Mouse (Mus musculus): ENCODE data around the gene Rbm34. TPM values are rescaled to one million over a fixed set of nuclear protein-coding genes. Genes with fewer than 3 reads are reported as not detected.

Gene Rbm34
- 28.7 and 33.0 TPM in 2 replicates for polyA plus RNA-seq (2014; fragmentation: Nextera tagmentation; extraction: Ambion mirVana)

DNA sequence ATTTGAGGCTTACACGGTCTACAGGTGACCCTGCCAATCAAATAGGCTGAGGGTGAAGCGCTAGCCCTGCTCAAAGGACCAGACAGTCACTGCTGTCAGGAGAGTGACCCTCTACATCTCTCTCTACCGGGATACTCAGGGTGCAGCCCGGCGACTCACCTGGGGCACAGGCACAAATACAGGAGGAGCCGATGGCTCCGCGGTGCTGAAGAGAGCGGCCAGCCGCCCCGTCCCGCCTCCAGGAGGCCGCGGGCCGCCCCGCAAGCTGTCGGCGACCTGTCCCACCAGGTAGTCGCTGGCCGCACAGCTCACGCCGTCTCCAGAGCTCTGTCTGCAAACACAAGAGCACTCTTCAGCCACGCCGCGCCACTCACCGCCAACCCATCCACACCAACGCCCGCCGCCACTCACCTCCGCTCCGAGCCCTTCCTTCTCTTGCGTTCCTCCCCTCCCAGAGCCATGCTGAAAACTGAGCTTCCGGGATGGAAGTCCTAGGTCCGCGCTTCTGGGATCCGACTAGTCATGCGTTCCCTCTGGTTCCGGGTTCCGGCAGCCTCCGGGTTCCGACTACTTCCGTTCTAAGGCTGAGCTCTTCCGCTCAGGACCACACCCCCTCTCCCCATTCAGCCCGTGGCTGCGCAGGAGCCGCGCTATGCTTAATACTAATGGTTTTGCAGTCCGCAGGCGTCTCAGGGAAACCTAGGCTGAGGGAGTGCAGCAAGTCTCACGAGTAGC is at the start of gene Rbm34:
Gene Rbm34, minus strand, starts transcription at position 493 of the 735 bp plus-strand sequence.
- Histone ChIP-seq H3K27me3 (ENCODE audit: control insufficient read depth, insufficient read depth, low read length) (no peaks in the 10 kb centered on the region), H3K4me3 (ENCODE audit: low read length) (peak within 1 kb of the TSS; percentile 88), H3K4me1 (ENCODE audit: control insufficient read depth, insufficient read depth, low read length) (peaks cover 6% of the 10 kb centered on the region; the same call in 1 of the 2 replicates), H3K9ac (ENCODE audit: low read depth, low read length) (peak within 1 kb of the TSS; percentile 84), H3K27ac (ENCODE audit: low read depth, low read length) (peak within 1 kb of the TSS; percentile 66; the same call in 1 of the 2 replicates), H3K9me3 (ENCODE audit: control insufficient read depth, low read length) (no peaks in the 10 kb centered on the region), H3K36me3 (ENCODE audit: control insufficient read depth, insufficient read depth, low read length) (peaks cover 22% of the 10 kb centered on the region), H3K4me2 (replicated peaks; ENCODE audit: low read depth, low read length) (peak within 1 kb of the TSS; percentile 88)
- WGBS, result under 1% methylated on average over 50 of the region's 50 CpGs
- peak; percentile 98 for ATAC-seq (ENCODE audit: low FRiP score, low TSS enrichment)

DNA sequence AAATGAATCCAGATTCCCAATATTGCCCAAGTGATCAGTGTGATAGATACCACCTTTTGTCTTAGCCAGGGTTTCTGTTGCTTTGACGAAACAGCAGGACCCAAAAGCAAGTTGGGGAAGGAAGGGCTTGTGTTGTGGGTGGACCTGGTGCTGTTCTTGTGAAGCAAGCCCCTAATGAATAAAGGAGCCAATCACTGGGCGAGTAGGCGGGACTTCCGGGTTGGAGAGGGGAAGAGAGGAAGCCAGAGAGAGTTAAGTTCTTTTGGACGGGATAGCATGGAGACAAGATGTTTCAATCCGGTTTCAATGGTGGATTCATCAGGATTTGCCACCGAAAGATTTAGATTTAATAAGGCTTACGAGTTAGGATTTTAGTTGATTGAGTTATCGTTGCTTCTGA is 40.8 kb upstream of the Rbm34 start:
- no peaks in the 10 kb centered on the region for H3K4me1 ChIP-seq (ENCODE audit: control insufficient read depth, insufficient read depth, low read length)
- no peaks in the 10 kb centered on the region for H3K36me3 ChIP-seq (ENCODE audit: control insufficient read depth, insufficient read depth, low read length)
- ATAC-seq (ENCODE audit: low FRiP score, low TSS enrichment), result no peak
- H3K9me3 ChIP-seq (ENCODE audit: control insufficient read depth, low read length), result no peaks in the 10 kb centered on the region
- no peak overlapping the region for H3K9ac ChIP-seq (ENCODE audit: low read depth, low read length)
- H3K4me3 ChIP-seq (ENCODE audit: low read length), result no peak overlapping the region
- H3K27ac ChIP-seq (ENCODE audit: low read depth, low read length), result no peak overlapping the region
- WGBS, result 68% methylated on average over 9 of the region's 9 CpGs
- no peaks in the 10 kb centered on the region for H3K27me3 ChIP-seq (ENCODE audit: control insufficient read depth, insufficient read depth, low read length)
- H3K4me2 ChIP-seq (replicated peaks; ENCODE audit: low read depth, low read length), result no peak overlapping the region

DNA sequence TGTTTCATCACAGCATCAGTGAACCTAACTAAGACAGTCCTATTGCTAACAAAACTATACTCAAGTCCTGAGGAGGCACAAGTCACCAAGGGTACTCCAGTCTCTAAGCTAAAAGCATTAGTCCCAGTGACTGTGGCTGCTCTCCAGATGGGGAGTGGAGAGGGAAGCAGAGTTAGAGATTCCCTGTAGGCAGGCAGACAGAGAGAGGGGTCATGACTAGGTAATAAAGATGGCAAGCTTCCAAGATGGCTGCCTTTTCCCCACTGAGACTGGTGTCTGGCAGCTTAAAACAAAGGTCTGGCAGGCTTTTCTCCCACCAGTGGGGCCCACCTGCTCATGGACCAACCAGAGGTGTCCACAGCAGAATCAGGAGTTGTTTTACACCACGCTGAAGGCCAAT is 23.6 kb upstream of the Rbm34 start:
- H3K9me3 ChIP-seq (ENCODE audit: control insufficient read depth, low read length), result 0 out of 2 replicates have a peak, but pooled peaks cover 2% of the 10 kb centered on the region
- H3K4me2 ChIP-seq (replicated peaks; ENCODE audit: low read depth, low read length), result no peak overlapping the region
- ATAC-seq (ENCODE audit: low FRiP score, low TSS enrichment), result no peak
- no peaks in the 10 kb centered on the region for H3K36me3 ChIP-seq (ENCODE audit: control insufficient read depth, insufficient read depth, low read length)
- no peak overlapping the region for H3K9ac ChIP-seq (ENCODE audit: low read depth, low read length)
- no peaks in the 10 kb centered on the region for H3K4me1 ChIP-seq (ENCODE audit: control insufficient read depth, insufficient read depth, low read length)
- no peak overlapping the region for H3K27ac ChIP-seq (ENCODE audit: low read depth, low read length)
- WGBS, result 76% methylated on average over 1 of the region's 1 CpGs
- H3K27me3 ChIP-seq (ENCODE audit: control insufficient read depth, insufficient read depth, low read length), result no peaks in the 10 kb centered on the region
- H3K4me3 ChIP-seq (ENCODE audit: low read length), result no peak overlapping the region

DNA sequence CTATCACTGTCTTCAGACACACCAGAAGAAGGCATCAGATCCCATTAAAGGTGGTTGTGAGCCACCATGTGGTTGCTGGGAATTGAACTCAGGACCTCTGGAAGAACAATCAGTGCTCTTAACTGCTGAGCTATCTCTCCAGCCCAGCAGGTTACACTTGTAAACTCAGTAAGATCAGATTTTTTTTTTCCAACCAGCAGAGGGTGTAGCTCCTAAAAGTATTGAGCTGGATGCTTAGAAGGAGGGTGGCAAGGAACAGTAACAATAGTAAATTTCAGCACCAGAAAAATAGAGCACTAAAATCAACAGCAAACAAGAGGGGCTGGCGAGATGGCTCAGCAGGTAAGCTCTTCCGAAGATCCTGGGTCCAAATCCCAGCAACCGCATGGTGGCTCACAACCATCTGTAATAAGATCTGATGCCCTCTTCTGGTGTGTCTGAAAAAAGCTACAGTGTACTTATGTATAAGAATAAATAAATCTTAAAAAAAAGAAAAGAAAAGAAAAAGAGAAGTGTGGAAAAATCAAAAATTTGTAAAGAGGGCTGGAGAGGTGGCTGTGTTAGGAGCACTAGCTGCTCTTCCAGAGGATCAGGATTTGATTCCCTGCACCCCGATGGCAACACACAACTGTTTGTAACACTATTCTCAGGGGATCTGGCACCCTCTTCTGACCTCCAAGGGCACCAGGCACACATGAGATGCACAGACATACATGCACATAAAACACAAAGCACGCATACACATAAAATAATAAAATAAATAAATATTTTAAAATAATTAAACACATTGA is 18.7 kb upstream of the Rbm34 start:
- H3K4me2 ChIP-seq (replicated peaks; ENCODE audit: low read depth, low read length), result no peak overlapping the region
- H3K27me3 ChIP-seq (ENCODE audit: control insufficient read depth, insufficient read depth, low read length), result no peaks in the 10 kb centered on the region
- ATAC-seq (ENCODE audit: low FRiP score, low TSS enrichment), result no peak
- H3K36me3 ChIP-seq (ENCODE audit: control insufficient read depth, insufficient read depth, low read length), result no peaks in the 10 kb centered on the region
- no peaks in the 10 kb centered on the region for H3K4me1 ChIP-seq (ENCODE audit: control insufficient read depth, insufficient read depth, low read length)
- 83% methylated on average over 5 of the region's 5 CpGs for WGBS
- no peak overlapping the region for H3K27ac ChIP-seq (ENCODE audit: low read depth, low read length)
- 0 out of 2 replicates have a peak, but pooled peaks cover 2% of the 10 kb centered on the region for H3K9me3 ChIP-seq (ENCODE audit: control insufficient read depth, low read length)
- no peak overlapping the region for H3K4me3 ChIP-seq (ENCODE audit: low read length)
- H3K9ac ChIP-seq (ENCODE audit: low read depth, low read length), result no peak overlapping the region

DNA sequence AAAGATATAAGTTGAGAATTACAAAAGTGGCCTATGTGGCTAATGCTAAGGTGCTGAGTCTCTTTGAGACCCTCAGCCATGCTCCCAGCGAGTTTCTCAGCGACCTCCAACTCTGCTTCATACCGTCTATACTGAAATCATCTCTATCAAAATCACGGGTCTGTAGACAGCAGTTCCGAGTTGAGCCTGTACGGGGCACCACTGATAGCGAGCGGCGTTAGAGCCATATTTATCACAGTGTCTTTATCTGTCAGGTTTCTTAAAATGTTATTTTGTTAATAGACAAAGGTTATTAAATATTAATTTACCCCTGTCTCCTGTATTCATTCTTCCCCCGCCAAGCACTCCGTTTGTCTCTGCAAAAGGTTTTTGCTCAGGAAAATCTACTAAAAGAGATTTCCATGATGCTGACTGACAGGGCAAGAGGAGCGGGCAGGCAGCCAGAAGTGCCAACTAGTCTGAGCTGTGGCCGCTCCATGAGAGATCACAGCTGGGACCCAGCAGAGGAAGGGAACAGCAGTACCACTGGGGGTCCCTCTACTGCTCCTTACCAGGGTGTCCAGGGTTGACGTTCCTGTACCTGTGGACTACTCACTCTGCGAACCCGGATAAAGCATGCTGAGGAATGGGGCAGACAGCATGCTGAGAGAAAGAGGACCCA is 17.6 kb upstream of the Rbm34 start:
- no peak overlapping the region for H3K27ac ChIP-seq (ENCODE audit: low read depth, low read length)
- H3K9me3 ChIP-seq (ENCODE audit: control insufficient read depth, low read length), result 0 out of 2 replicates have a peak, but pooled peaks cover 2% of the 10 kb centered on the region
- H3K4me2 ChIP-seq (replicated peaks; ENCODE audit: low read depth, low read length), result no peak overlapping the region
- H3K36me3 ChIP-seq (ENCODE audit: control insufficient read depth, insufficient read depth, low read length), result no peaks in the 10 kb centered on the region
- 67% methylated on average over 16 of the region's 16 CpGs for WGBS
- H3K9ac ChIP-seq (ENCODE audit: low read depth, low read length), result no peak overlapping the region
- no peak for ATAC-seq (ENCODE audit: low FRiP score, low TSS enrichment)
- no peaks in the 10 kb centered on the region for H3K4me1 ChIP-seq (ENCODE audit: control insufficient read depth, insufficient read depth, low read length)
- no peak overlapping the region for H3K4me3 ChIP-seq (ENCODE audit: low read length)
- no peaks in the 10 kb centered on the region for H3K27me3 ChIP-seq (ENCODE audit: control insufficient read depth, insufficient read depth, low read length)

DNA sequence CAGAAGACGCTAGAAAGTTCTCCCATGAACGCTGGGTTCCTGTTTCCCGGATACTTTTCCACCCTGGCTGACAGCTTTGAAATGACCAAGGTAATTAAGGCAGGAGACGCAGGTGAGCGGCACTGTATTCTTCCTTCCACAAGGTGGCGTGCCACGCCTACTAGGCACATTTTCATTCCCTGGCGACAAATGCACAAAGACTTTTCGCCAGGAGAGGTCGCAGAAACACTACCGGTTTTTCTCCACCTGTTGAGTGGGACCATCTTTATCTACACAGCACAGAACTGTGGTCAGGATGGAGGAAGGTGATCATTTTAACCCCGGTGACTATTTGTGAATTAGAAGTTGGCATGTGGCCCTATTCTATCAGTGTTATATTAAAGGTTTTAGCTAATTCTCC is 15.6 kb upstream of the Rbm34 start:
- H3K4me1 ChIP-seq (ENCODE audit: control insufficient read depth, insufficient read depth, low read length), result no peaks in the 10 kb centered on the region
- no peaks in the 10 kb centered on the region for H3K36me3 ChIP-seq (ENCODE audit: control insufficient read depth, insufficient read depth, low read length)
- ATAC-seq (ENCODE audit: low FRiP score, low TSS enrichment), result peak; percentile 51; the same call in 1 of the 2 replicates
- WGBS, result 2% methylated on average over 12 of the region's 12 CpGs
- no peaks in the 10 kb centered on the region for H3K27me3 ChIP-seq (ENCODE audit: control insufficient read depth, insufficient read depth, low read length)
- 0 out of 2 replicates have a peak, but pooled peaks cover 2% of the 10 kb centered on the region for H3K9me3 ChIP-seq (ENCODE audit: control insufficient read depth, low read length)
- H3K4me2 ChIP-seq (replicated peaks; ENCODE audit: low read depth, low read length), result no peak overlapping the region
- no peak overlapping the region for H3K9ac ChIP-seq (ENCODE audit: low read depth, low read length)
- H3K4me3 ChIP-seq (ENCODE audit: low read length), result no peak overlapping the region
- no peak overlapping the region for H3K27ac ChIP-seq (ENCODE audit: low read depth, low read length)

DNA sequence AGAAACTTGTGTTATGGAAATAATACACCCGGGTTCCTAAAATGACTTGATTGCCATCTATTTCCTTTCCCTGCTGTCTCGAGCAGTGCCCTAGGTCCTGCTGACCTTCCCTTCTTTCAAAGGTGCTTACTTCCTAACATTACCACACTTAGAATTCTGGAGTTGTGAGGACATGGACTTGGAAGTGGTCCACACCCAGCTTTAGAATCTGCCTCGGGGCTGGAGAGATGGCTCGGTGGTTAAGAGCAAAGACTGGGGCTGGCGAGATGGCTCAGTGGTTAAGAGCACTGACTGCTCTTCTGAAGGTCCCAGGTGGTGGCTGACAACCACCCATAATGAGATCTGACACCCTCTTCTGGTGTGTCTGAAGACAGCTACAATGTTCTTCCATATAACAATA is 9.2 kb upstream of the Rbm34 start:
- Histone ChIP-seq H3K4me1 (ENCODE audit: control insufficient read depth, insufficient read depth, low read length) (no peaks in the 10 kb centered on the region), H3K36me3 (ENCODE audit: control insufficient read depth, insufficient read depth, low read length) (no peaks in the 10 kb centered on the region), H3K4me2 (replicated peaks; ENCODE audit: low read depth, low read length) (no peak overlapping the region), H3K9me3 (ENCODE audit: control insufficient read depth, low read length) (no peaks in the 10 kb centered on the region), H3K27me3 (ENCODE audit: control insufficient read depth, insufficient read depth, low read length) (0 out of 2 replicates have a peak, but pooled peaks cover 3% of the 10 kb centered on the region), H3K9ac (ENCODE audit: low read depth, low read length) (no peak overlapping the region), H3K27ac (ENCODE audit: low read depth, low read length) (no peak overlapping the region), H3K4me3 (ENCODE audit: low read length) (no peak overlapping the region)
- 60% methylated on average over 5 of the region's 5 CpGs for WGBS
- no peak for ATAC-seq (ENCODE audit: low FRiP score, low TSS enrichment)

DNA sequence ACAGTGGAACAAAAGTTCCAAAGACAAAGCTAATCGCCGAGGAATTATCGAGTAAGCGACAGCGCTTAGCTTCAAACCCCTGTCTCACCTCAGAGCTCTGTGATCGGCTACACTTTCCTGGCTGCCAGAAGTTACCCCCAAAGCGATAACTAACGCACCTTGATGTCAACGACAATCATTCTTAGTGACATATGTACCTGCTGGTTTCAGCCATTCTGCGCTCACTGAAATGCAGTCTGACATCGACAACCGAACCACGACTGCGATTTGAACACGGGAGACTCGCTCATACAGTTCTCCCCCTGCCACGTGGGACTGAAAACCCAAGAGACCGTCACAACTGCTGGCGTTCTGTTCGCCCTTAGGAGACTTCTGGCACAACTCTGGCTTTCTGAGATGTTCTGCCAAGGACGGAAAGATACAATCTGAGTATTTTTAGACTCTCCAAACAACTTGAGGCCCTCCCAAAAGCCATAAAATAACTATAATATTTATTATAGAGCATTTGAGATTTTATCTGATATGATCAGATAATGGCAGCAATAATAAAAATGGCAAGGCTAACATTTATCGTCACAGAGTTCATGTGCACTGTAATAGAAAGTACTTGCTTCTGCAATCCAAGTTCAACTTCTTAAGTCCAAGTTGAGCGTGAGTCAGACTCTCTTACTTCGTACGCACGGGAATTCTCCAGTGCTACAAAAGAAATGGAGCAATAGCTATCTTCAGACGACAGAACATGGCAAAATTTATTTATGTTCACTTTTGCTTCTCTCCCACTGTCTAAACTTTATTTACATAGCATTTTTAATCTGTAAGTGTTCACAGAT is 8.4 kb upstream of the Rbm34 start:
- no peaks in the 10 kb centered on the region for H3K9me3 ChIP-seq (ENCODE audit: control insufficient read depth, low read length)
- WGBS, result 23% methylated on average over 27 of the region's 27 CpGs
- H3K4me2 ChIP-seq (replicated peaks; ENCODE audit: low read depth, low read length), result peak overlapping the region; percentile 48
- H3K4me1 ChIP-seq (ENCODE audit: control insufficient read depth, insufficient read depth, low read length), result no peaks in the 10 kb centered on the region
- H3K27me3 ChIP-seq (ENCODE audit: control insufficient read depth, insufficient read depth, low read length), result 0 out of 2 replicates have a peak, but pooled peaks cover 3% of the 10 kb centered on the region
- no peaks in the 10 kb centered on the region for H3K36me3 ChIP-seq (ENCODE audit: control insufficient read depth, insufficient read depth, low read length)
- H3K4me3 ChIP-seq (ENCODE audit: low read length), result peak overlapping the region; percentile 27
- no peak overlapping the region for H3K27ac ChIP-seq (ENCODE audit: low read depth, low read length)
- H3K9ac ChIP-seq (ENCODE audit: low read depth, low read length), result peak overlapping the region; percentile 5; the same call in 1 of the 2 replicates
- ATAC-seq (ENCODE audit: low FRiP score, low TSS enrichment), result no peak

Measured in kidney, embryonic 14.5 days (tissue).